Mouse (Mus musculus): ENCODE measurements around the gene Ntn5. TPM values are rescaled to one million over a fixed set of nuclear protein-coding genes. Genes with fewer than 3 reads are reported as not detected.

Gene Ntn5
- polyA plus RNA-seq, 1 experiment from 2014 or later: not detected

DNA sequence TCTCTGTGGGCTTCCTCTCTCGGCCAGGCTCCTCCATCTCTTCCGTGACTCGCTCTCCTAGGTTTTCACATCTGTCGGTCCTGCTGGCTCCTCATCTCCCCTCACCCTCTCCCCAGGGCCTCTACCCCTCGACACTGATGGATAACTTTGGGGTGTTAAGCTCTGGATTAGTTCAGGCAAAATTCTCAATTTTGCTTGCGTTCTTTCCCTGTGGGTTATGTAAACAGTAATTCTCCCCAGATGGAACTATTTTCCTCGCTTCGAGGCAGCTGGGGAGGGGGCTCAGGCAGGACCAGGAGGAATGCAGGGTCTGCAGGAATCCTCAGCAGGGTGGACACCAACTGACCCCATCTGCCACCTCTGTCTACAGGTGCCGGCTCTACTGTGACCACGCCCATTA is 2.0 kb downstream of the Ntn5 start:
- 60% methylated on average over 10 of the region's 10 CpGs for WGBS
- Histone ChIP-seq H3K27me3 (replicated peaks) (peaks cover 4% of the 10 kb centered on the region; the same call in 1 of the 2 replicates), H3K9ac (no peak overlapping the region), H3K27ac (ENCODE audit: poor library complexity, severe bottlenecking) (no peak overlapping the region), H3K9me3 (replicated peaks) (no peaks in the 10 kb centered on the region), H3K4me2 (no peak overlapping the region), H3K36me3 (no peaks in the 10 kb centered on the region), H3K4me1 (replicated peaks) (peaks cover 37% of the 10 kb centered on the region), H3K4me3 (no peak overlapping the region)
- no peak for ATAC-seq (ENCODE audit: insufficient number of reproducible peaks, low FRiP score)

DNA sequence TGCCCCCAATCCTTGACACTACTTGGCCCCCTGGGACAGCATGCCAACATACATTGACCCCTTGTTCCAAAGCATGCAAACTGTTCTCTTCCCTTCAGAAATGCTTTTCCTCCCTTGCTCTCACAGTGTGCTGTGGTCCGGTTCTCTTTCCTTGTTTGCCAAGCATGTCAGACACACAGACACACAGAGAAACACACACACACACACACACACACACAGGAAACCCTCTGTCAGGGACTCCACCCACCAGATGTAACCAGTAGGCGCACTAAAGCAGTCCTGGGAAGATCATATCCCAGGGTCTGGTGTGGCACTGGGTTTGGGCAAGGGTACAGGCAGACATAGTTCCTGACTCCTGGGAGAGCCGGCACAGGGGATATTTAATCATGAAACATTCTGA is 3.0 kb downstream of the Ntn5 start:
- no peak overlapping the region for H3K9ac ChIP-seq
- H3K9me3 ChIP-seq (replicated peaks): no peaks in the 10 kb centered on the region
- no peak overlapping the region for H3K27ac ChIP-seq (ENCODE audit: poor library complexity, severe bottlenecking)
- H3K4me2 ChIP-seq: no peak overlapping the region
- 79% methylated on average over 3 of the region's 3 CpGs for WGBS
- H3K36me3 ChIP-seq: no peaks in the 10 kb centered on the region
- peaks cover 4% of the 10 kb centered on the region; the same call in 1 of the 2 replicates for H3K27me3 ChIP-seq (replicated peaks)
- no peak for ATAC-seq (ENCODE audit: insufficient number of reproducible peaks, low FRiP score)
- H3K4me3 ChIP-seq: no peak overlapping the region
- peaks cover 29% of the 10 kb centered on the region for H3K4me1 ChIP-seq (replicated peaks)

DNA sequence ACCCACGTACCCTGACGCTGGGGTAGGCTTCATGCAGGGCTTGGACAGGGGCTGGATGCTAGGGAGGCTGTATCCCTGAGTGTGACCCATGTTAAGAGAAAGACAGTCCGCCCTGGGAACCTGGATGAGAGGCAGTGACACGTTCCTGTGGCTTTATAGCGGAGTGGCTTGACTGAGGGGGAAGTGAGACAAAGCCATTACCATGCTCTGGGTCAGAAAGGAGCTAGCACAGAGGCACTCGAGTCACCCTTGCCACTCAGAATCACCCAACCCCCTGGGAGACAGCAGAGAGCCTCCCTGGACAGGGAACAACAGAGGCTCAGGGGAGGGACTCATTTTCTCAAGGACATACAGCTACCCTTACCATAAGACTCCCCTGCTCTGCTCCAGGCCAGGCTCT is 5.3 kb downstream of the Ntn5 start:
- Histone ChIP-seq H3K9me3 (replicated peaks) (no peaks in the 10 kb centered on the region), H3K4me1 (replicated peaks) (peaks cover 19% of the 10 kb centered on the region), H3K27me3 (replicated peaks) (peaks cover 4% of the 10 kb centered on the region; the same call in 1 of the 2 replicates), H3K27ac (ENCODE audit: poor library complexity, severe bottlenecking) (no peak overlapping the region; the same call in 1 of the 2 replicates), H3K9ac (0 out of 2 replicates have a peak overlapping the region, but pooled peaks have one; percentile 21), H3K36me3 (no peaks in the 10 kb centered on the region), H3K4me2 (no peak overlapping the region), H3K4me3 (no peak overlapping the region)
- 61% methylated on average over 6 of the region's 6 CpGs for WGBS
- no peak for ATAC-seq (ENCODE audit: insufficient number of reproducible peaks, low FRiP score)

DNA sequence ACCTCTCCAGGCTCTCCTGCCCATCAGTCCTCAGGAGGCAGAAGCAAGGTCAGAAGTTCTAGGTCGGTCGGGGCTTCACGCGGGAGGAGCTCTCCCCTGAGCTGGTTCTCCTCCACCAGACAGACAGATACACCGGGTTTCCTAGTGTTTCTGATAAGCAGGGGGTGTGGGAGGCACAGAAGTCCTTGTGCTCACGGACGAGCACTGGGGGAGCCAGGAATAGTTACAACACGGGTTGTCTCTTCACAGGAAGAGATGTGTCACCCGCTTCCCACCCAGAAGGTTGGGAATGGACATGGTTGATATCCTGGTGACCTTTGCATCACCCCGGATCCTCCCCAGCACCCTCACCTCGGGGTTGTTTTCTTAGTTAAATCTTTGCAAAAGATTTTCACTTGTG is 6.0 kb downstream of the Ntn5 start:
- Histone ChIP-seq H3K9me3 (replicated peaks) (no peaks in the 10 kb centered on the region), H3K4me2 (no peak overlapping the region), H3K4me3 (no peak overlapping the region), H3K4me1 (replicated peaks) (peaks cover 19% of the 10 kb centered on the region), H3K9ac (no peak overlapping the region), H3K36me3 (no peaks in the 10 kb centered on the region), H3K27me3 (replicated peaks) (0 out of 2 replicates have a peak, but pooled peaks cover 4% of the 10 kb centered on the region), H3K27ac (ENCODE audit: poor library complexity, severe bottlenecking) (peak overlapping the region; percentile 58)
- ATAC-seq (ENCODE audit: insufficient number of reproducible peaks, low FRiP score): no peak; the same call in 1 of the 2 replicates
- WGBS: 17% methylated on average over 11 of the region's 11 CpGs

DNA sequence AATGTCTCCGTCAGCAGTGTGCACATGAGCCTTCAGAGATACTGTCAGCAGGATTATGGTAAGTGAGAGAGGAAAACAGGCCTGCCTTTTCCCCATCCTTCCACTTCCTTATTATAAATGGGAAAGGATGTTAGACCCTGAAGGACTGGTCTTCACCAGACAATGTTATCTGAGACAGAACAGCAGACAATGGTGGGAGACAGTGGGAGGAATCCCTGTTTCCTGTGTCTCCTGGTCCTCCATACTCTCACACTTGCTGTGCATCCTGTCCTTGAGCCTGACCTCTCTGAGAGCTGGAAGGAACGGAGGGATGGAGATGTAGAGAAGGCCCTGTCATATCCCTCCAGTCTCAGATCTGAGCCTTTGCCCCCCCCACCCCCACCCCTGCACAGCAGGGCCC is 8.5 kb downstream of the Ntn5 start:
- H3K27ac ChIP-seq (ENCODE audit: poor library complexity, severe bottlenecking): no peak overlapping the region
- whole genome bisulfite sequencing: 55% methylated on average over 2 of the region's 2 CpGs
- H3K27me3 ChIP-seq (replicated peaks): no peaks in the 10 kb centered on the region
- H3K9me3 ChIP-seq (replicated peaks): no peaks in the 10 kb centered on the region
- H3K4me2 ChIP-seq: no peak overlapping the region
- no peak overlapping the region for H3K9ac ChIP-seq
- no peak overlapping the region for H3K4me3 ChIP-seq
- no peaks in the 10 kb centered on the region for H3K36me3 ChIP-seq
- no peak for ATAC-seq (ENCODE audit: insufficient number of reproducible peaks, low FRiP score)
- peaks cover 19% of the 10 kb centered on the region for H3K4me1 ChIP-seq (replicated peaks)

DNA sequence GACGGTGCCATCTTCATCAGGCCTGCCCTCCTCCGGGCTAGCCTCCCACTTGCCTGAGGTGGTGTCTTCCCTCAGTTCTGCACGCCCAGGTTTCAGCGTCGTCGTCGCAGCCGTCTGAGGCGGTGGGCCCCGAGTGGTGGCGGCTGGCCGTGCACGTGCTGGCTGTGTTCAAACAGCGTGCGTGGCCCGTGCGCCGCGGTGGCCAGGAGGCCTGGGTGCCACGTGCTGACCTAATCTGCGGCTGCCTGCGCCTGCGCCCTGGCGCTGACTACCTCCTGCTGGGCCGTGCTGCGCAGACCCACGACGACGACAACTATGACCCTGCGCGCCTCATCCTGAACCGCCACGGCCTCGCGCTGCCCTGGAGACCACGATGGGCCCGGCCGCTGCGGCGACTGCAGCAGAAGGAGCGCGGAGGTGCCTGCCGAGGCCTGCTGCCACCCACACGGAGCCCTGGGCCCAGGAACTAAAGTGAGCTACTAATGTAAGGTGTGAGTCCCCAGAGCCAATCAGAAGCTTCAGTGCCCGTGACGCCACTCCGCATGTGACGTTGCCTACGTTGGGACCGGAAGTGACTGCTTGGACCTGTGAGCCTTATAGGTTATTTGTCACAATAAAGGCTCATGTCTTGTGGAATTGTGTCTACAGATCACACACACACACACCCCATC is 10.2 kb downstream of the Ntn5 start, which contains the start of gene Sec1:
Sec1 (minus strand) TSS at position 482 of the 671 bp plus-strand sequence.
- H3K9me3 ChIP-seq (replicated peaks): no peaks in the 10 kb centered on the region
- no peak within 1 kb of the TSS for H3K4me2 ChIP-seq
- peaks cover 17% of the 10 kb centered on the region for H3K4me1 ChIP-seq (replicated peaks)
- H3K9ac ChIP-seq: no peak within 1 kb of the TSS
- no peak within 1 kb of the TSS for H3K27ac ChIP-seq (ENCODE audit: poor library complexity, severe bottlenecking)
- no peak for ATAC-seq (ENCODE audit: insufficient number of reproducible peaks, low FRiP score)
- no peaks in the 10 kb centered on the region for H3K36me3 ChIP-seq
- peaks cover 13% of the 10 kb centered on the region for H3K27me3 ChIP-seq (replicated peaks)
- no peak within 1 kb of the TSS for H3K4me3 ChIP-seq
- 85% methylated on average over 50 of the region's 50 CpGs for WGBS

DNA sequence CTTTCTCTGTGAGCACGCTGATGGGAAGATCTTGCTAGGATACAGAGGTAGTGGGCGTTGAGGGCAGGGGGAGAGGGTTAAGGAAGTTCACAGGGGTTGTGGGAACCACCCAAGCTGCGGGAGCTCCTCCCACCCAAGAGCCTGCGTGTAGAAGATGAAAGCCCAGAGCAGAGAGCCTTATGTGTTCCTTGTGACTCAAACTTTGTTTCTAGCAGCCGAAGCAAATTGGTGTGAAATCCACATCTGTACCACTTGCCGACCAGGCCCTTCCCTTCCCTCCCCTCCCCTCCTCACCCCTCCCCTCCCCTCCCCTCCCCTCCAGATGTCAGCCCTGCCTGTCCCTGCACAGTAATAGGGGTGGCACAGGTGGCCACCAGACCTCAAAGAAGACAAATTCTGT is 11.3 kb downstream of the Ntn5 start:
- no peak for ATAC-seq (ENCODE audit: insufficient number of reproducible peaks, low FRiP score)
- Histone ChIP-seq H3K4me2 (no peak overlapping the region), H3K4me3 (no peak overlapping the region), H3K27ac (ENCODE audit: poor library complexity, severe bottlenecking) (no peak overlapping the region), H3K27me3 (replicated peaks) (peaks cover 24% of the 10 kb centered on the region), H3K36me3 (no peaks in the 10 kb centered on the region), H3K9ac (no peak overlapping the region), H3K4me1 (replicated peaks) (peaks cover 16% of the 10 kb centered on the region), H3K9me3 (replicated peaks) (no peaks in the 10 kb centered on the region)
- 32% methylated on average over 6 of the region's 6 CpGs for WGBS

DNA sequence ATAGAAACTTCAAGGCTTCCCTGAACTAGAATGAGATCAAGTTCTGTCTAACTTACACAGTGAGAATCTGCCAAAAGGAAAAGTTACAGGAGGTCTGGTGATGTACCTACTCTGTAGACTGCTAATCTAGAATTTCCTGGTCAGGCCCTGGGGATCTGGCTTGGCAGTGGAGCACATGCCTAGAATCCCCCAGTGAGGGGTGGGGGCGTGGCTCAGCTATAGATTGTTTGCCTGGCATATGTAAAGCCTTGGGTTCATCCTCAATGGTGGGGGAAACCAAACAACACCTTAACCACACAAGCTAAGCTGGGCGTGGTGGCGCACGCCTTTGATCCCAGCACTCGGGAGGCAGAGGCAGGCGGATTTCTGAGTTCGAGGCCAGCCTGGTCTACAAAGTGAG is 14.1 kb downstream of the Ntn5 start:
- no peak overlapping the region for H3K27ac ChIP-seq (ENCODE audit: poor library complexity, severe bottlenecking)
- ATAC-seq (ENCODE audit: insufficient number of reproducible peaks, low FRiP score): no peak
- peaks cover 20% of the 10 kb centered on the region for H3K4me1 ChIP-seq (replicated peaks)
- no peak overlapping the region for H3K4me2 ChIP-seq
- 79% methylated on average over 7 of the region's 7 CpGs for whole genome bisulfite sequencing
- H3K9ac ChIP-seq: no peak overlapping the region
- H3K9me3 ChIP-seq (replicated peaks): no peaks in the 10 kb centered on the region
- H3K27me3 ChIP-seq (replicated peaks): peaks cover 36% of the 10 kb centered on the region
- H3K36me3 ChIP-seq: no peaks in the 10 kb centered on the region
- H3K4me3 ChIP-seq: no peak overlapping the region

DNA sequence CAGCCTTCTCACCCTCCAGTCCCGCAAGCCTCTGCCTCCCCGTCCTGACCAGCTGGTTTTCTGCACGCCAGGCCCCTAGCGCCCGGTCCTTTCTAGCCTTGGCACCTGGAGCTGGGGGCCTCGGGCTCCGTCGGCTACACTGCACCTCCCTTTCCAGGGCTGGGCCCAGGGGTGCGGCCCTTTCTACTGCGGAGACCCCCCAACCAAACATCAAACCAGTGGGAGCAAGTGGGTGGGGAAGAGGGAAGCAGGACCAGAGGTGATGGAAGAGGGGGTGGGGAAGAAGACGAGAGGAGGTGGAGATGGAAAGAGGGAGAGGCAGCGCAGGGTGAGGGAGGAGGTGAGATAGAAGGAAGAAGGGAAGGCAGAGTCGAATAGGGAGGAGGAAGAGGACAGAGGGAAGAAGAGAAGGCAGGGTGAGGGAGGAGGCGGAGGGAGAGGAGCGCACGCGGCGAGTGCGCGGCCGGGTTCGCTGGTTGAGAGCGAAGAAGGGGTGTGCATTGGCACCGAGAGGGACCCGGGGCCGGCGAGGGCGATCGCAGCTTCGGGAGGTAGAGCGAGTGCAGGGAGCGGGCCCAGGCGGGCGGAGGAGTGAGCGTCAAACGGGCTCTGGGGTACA is 15.8 kb downstream of the Ntn5 start, which contains the start of gene Car11:
Car11 (plus strand) TSS at position 321 of the 619 bp plus-strand sequence.
- Histone ChIP-seq H3K27ac (ENCODE audit: poor library complexity, severe bottlenecking) (no peak within 1 kb of the TSS), H3K9me3 (replicated peaks) (no peaks in the 10 kb centered on the region), H3K4me3 (peak within 1 kb of the TSS; percentile 48), H3K36me3 (no peaks in the 10 kb centered on the region), H3K27me3 (replicated peaks) (peaks cover 36% of the 10 kb centered on the region), H3K4me2 (peak within 1 kb of the TSS; percentile 79), H3K4me1 (replicated peaks) (peaks cover 32% of the 10 kb centered on the region), H3K9ac (peak within 1 kb of the TSS; percentile 64)
- no peak for ATAC-seq (ENCODE audit: insufficient number of reproducible peaks, low FRiP score)
- WGBS: 2% methylated on average over 36 of the region's 36 CpGs

DNA sequence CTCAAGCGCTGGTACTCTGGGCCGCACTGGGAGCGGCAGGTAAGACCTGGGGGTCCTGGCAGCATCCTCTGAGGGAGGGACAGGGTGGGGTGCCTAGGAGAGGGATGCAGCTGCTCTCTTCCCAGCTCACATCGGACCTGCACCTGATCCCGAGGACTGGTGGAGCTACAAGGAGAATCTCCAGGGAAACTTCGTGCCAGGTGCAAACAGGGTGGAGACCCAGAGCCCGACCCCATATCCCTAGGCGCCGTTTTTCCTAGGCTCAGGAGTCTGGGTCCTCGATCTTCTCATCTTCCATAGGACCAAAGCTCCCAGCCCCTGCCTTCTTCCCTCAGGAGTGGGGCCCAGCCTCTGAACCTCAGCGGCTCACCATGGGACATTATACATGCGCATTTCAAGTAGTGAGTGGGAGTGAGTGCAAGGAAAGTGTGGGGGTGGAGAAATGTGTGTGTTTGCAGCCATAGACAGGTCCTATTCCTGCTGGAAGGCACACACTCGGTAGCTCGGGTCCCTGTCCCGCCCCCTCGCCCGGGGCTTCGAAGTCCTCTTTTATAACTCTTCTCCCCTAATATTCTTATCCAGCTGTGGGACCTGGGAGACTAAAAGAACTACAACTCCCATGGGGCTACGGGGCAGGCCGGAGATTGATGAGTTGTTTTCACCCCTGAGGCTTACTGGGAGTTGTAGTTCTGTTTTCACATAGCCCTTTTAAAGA is 16.6 kb downstream of the Ntn5 start:
- H3K4me1 ChIP-seq (replicated peaks): peaks cover 35% of the 10 kb centered on the region
- 1% methylated on average over 20 of the region's 20 CpGs for WGBS
- H3K9me3 ChIP-seq (replicated peaks): no peaks in the 10 kb centered on the region
- H3K36me3 ChIP-seq: no peaks in the 10 kb centered on the region
- H3K27me3 ChIP-seq (replicated peaks): peaks cover 36% of the 10 kb centered on the region
- ATAC-seq (ENCODE audit: insufficient number of reproducible peaks, low FRiP score): no peak
- peak overlapping the region; percentile 48 for H3K4me3 ChIP-seq
- no peak overlapping the region for H3K27ac ChIP-seq (ENCODE audit: poor library complexity, severe bottlenecking)
- H3K9ac ChIP-seq: peak overlapping the region; percentile 64
- H3K4me2 ChIP-seq: peak overlapping the region; percentile 79

DNA sequence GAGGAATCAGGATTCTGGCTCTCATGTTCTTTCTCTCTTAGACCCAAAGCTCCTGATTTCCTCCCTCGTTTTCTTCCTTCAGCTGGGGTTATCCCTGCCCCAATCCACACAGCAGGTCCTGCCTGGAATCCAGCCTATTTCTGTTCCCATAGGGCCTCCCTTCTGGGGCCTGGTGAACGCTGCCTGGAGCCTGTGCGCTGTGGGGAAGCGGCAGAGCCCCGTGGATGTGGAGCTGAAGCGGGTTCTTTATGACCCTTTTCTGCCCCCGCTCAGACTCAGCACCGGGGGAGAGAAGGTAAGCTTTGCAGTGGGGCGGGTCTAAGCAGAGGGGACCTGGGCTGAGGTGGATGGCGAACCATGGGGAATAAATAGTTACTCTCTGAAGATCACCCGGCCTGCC is 17.2 kb downstream of the Ntn5 start:
- Histone ChIP-seq H3K4me3 (peak overlapping the region; percentile 48), H3K9me3 (replicated peaks) (no peaks in the 10 kb centered on the region), H3K27ac (ENCODE audit: poor library complexity, severe bottlenecking) (0 out of 2 replicates have a peak overlapping the region, but pooled peaks have one; percentile 64), H3K4me2 (peak overlapping the region; percentile 79), H3K4me1 (replicated peaks) (peaks cover 41% of the 10 kb centered on the region), H3K9ac (peak overlapping the region; percentile 68), H3K36me3 (no peaks in the 10 kb centered on the region), H3K27me3 (replicated peaks) (peaks cover 36% of the 10 kb centered on the region)
- no peak for ATAC-seq (ENCODE audit: insufficient number of reproducible peaks, low FRiP score)
- WGBS: 35% methylated on average over 11 of the region's 11 CpGs

All from heart, embryonic 12.5 days (tissue).